Mouse (Mus musculus): Measurements from ENCODE around the gene Pnpla2. TPM values are rescaled to one million over a fixed set of nuclear protein-coding genes. Genes with fewer than 3 reads are reported as not detected.

The Pnpla2 gene
- polyA plus RNA-seq, 1 experiment from 2014 or later, result 22.0 TPM

- Histone ChIP-seq H3K4me3 (no peak overlapping the region), H3K36me3 (peaks cover 5% of the 10 kb centered on the region; the same call in 1 of the 2 replicates), H3K9ac (replicated peaks) (no peak overlapping the region), H3K4me1 (no peaks in the 10 kb centered on the region), H3K27me3 (no peaks in the 10 kb centered on the region), H3K9me3 (no peaks in the 10 kb centered on the region), H3K4me2 (replicated peaks) (no peak overlapping the region), H3K27ac (replicated peaks) (no peak overlapping the region)
- 92% methylated on average over 5 of the region's 5 CpGs for WGBS
- no peak for ATAC-seq (replicated peaks)
These were observed 47.5 kb downstream of the Pnpla2 start for GRCm38 (mm10) chr7:141502556-141502905.

GRCm38 (mm10) chr7:141506278-141506677 is 51.3 kb downstream of the Pnpla2 start:
- Histone ChIP-seq H3K9me3 (no peaks in the 10 kb centered on the region), H3K9ac (replicated peaks) (no peak overlapping the region), H3K4me1 (no peaks in the 10 kb centered on the region), H3K27me3 (no peaks in the 10 kb centered on the region), H3K27ac (replicated peaks) (no peak overlapping the region), H3K36me3 (peaks cover 8% of the 10 kb centered on the region; the same call in 1 of the 2 replicates), H3K4me3 (no peak overlapping the region), H3K4me2 (replicated peaks) (no peak overlapping the region)
- ATAC-seq (replicated peaks), result no peak
- WGBS, result 66% methylated on average over 2 of the region's 2 CpGs

GRCm38 (mm10) chr7:141508160-141508559 is 53.2 kb downstream of the Pnpla2 start:
- no peaks in the 10 kb centered on the region for H3K27me3 ChIP-seq
- no peaks in the 10 kb centered on the region for H3K4me1 ChIP-seq

GRCm38 (mm10) chr7:141510196-141510595 is 55.2 kb downstream of the Pnpla2 start:
- no peak for ATAC-seq (replicated peaks)
- Histone ChIP-seq H3K27ac (replicated peaks) (no peak overlapping the region), H3K4me3 (no peak overlapping the region), H3K9ac (replicated peaks) (no peak overlapping the region), H3K36me3 (peaks cover 11% of the 10 kb centered on the region; the same call in 1 of the 2 replicates), H3K9me3 (no peaks in the 10 kb centered on the region), H3K4me1 (no peaks in the 10 kb centered on the region), H3K27me3 (no peaks in the 10 kb centered on the region), H3K4me2 (replicated peaks) (no peak overlapping the region)
- 90% methylated on average over 5 of the region's 5 CpGs for WGBS

More at GRCm38 (mm10) chr7:141508160-141508559, 53.2 kb downstream of the Pnpla2 start:
- H3K27ac ChIP-seq (replicated peaks), result no peak overlapping the region
- no peak for ATAC-seq (replicated peaks)
- peaks cover 6% of the 10 kb centered on the region; the same call in 1 of the 2 replicates for H3K36me3 ChIP-seq
- no peak overlapping the region for H3K4me2 ChIP-seq (replicated peaks)
- H3K4me3 ChIP-seq, result no peak overlapping the region
- H3K9me3 ChIP-seq, result no peaks in the 10 kb centered on the region
- H3K9ac ChIP-seq (replicated peaks), result no peak overlapping the region

Other genes with a start within 250 kb of the Pnpla2 start
- gene Lmntd2, start 241.1 kb upstream of the Pnpla2 start, polyA plus RNA-seq (2015; fragmentation: Nextera tagmentation; extraction: Ambion mirVana), result 0.75 and 1.4 TPM in 2 replicates
- gene Rassf7, start 239.3 kb upstream of the Pnpla2 start, polyA plus RNA-seq (2015; fragmentation: Nextera tagmentation; extraction: Ambion mirVana), result 24.6 and 26.9 TPM in 2 replicates
- 80.2 and 81.8 TPM in 2 replicates for gene Phrf1, start 226.4 kb upstream of the Pnpla2 start, polyA plus RNA-seq (2015; fragmentation: Nextera tagmentation; extraction: Ambion mirVana)
- 1.1 and 2.3 TPM in 2 replicates for gene Irf7, start 188.7 kb upstream of the Pnpla2 start, polyA plus RNA-seq (2015; fragmentation: Nextera tagmentation; extraction: Ambion mirVana)
- not detected in 2 replicates for gene Cdhr5, start 178.4 kb upstream of the Pnpla2 start, polyA plus RNA-seq (2015; fragmentation: Nextera tagmentation; extraction: Ambion mirVana)
- gene Sct, start 176.1 kb upstream of the Pnpla2 start, polyA plus RNA-seq (2015; fragmentation: Nextera tagmentation; extraction: Ambion mirVana), result 1.4 TPM in 2 replicates
- gene Drd4, start 163.2 kb upstream of the Pnpla2 start, polyA plus RNA-seq (2015; fragmentation: Nextera tagmentation; extraction: Ambion mirVana), result 0.64 and 0.78 TPM in 2 replicates
- 140 and 142 TPM in 2 replicates for gene Deaf1, start 127.5 kb upstream of the Pnpla2 start, polyA plus RNA-seq (2015; fragmentation: Nextera tagmentation; extraction: Ambion mirVana)
- 64.1 and 64.3 TPM in 2 replicates for gene Tmem80, start 127.5 kb upstream of the Pnpla2 start, polyA plus RNA-seq (2015; fragmentation: Nextera tagmentation; extraction: Ambion mirVana)
- 0.37 and 0.57 TPM in 2 replicates for gene Eps8l2, start 116.3 kb upstream of the Pnpla2 start, polyA plus RNA-seq (2015; fragmentation: Nextera tagmentation; extraction: Ambion mirVana)
- 375 and 378 TPM in 2 replicates for gene Taldo1, start 63.0 kb upstream of the Pnpla2 start, polyA plus RNA-seq (2015; fragmentation: Nextera tagmentation; extraction: Ambion mirVana)
- gene Gatd1, start 41.1 kb upstream of the Pnpla2 start, polyA plus RNA-seq (2015; fragmentation: Nextera tagmentation; extraction: Ambion mirVana), result 62.2 and 64.2 TPM in 2 replicates
- gene Cend1, start 25.7 kb upstream of the Pnpla2 start, polyA plus RNA-seq (2015; fragmentation: Nextera tagmentation; extraction: Ambion mirVana), result 47.0 and 50.4 TPM in 2 replicates
- 83.1 and 86.3 TPM in 2 replicates for gene Slc25a22, start 17.3 kb upstream of the Pnpla2 start, polyA plus RNA-seq (2015; fragmentation: Nextera tagmentation; extraction: Ambion mirVana)
- gene Pidd1, start 11.2 kb upstream of the Pnpla2 start, polyA plus RNA-seq (2015; fragmentation: Nextera tagmentation; extraction: Ambion mirVana), result 7.8 and 9.5 TPM in 2 replicates
- gene Rplp2, start 7.8 kb upstream of the Pnpla2 start, polyA plus RNA-seq (2015; fragmentation: Nextera tagmentation; extraction: Ambion mirVana), result 820 and 834 TPM in 2 replicates
- gene Cracr2b, start 5.9 kb downstream of the Pnpla2 start, polyA plus RNA-seq (2015; fragmentation: Nextera tagmentation; extraction: Ambion mirVana), result 5.0 and 8.5 TPM in 2 replicates
- gene Cd151, start 12.2 kb downstream of the Pnpla2 start, polyA plus RNA-seq (2015; fragmentation: Nextera tagmentation; extraction: Ambion mirVana), result 15.9 and 18.6 TPM in 2 replicates
- 68.3 and 73.2 TPM in 2 replicates for gene Polr2l, start 19.9 kb downstream of the Pnpla2 start, polyA plus RNA-seq (2015; fragmentation: Nextera tagmentation; extraction: Ambion mirVana)
- gene Tspan4, start 20.0 kb downstream of the Pnpla2 start, polyA plus RNA-seq (2015; fragmentation: Nextera tagmentation; extraction: Ambion mirVana), result 25.6 and 27.3 TPM in 2 replicates
- gene Chid1, start 84.7 kb downstream of the Pnpla2 start, polyA plus RNA-seq (2015; fragmentation: Nextera tagmentation; extraction: Ambion mirVana), result 32.2 and 33.7 TPM in 2 replicates
- gene Ap2a2, start 107.0 kb downstream of the Pnpla2 start, polyA plus RNA-seq (2015; fragmentation: Nextera tagmentation; extraction: Ambion mirVana), result 106 and 110 TPM in 2 replicates
- gene Muc6, start 200.1 kb downstream of the Pnpla2 start, polyA plus RNA-seq (2015; fragmentation: Nextera tagmentation; extraction: Ambion mirVana), result 0.25 and 0.28 TPM in 2 replicates
- 0.06 and 0.15 TPM in 2 replicates for gene Muc2, start 235.1 kb downstream of the Pnpla2 start, polyA plus RNA-seq (2015; fragmentation: Nextera tagmentation; extraction: Ambion mirVana)